Mouse (Mus musculus) CH12.LX (cell line): ENCODE data around the gene Dalrd3. TPM values are rescaled to one million over a fixed set of nuclear protein-coding genes. Genes with fewer than 3 reads are reported as not detected.
"Not testable (repeated sequence)": the region's sequence is repeated elsewhere in the genome, so short reads cannot be mapped to it uniquely, and the experiment has no call there.

ENCODE experiments used
- DNase-seq: peaks from one replicate; pipeline ENCODE4 v3.0.0-alpha.2; 2013; ENCODE audit errors: extremely low read depth
- H3K27ac ChIP-seq: 2 replicates; pipeline ENCODE4 v1.5.1; 2012; ENCODE audit warnings: low read depth, mild to moderate bottlenecking, control low read depth, moderate library complexity; ENCODE audit not compliant: insufficient read depth
- H3K27me3 ChIP-seq: replicated peaks from 2 replicates; pipeline ENCODE3; 2012; ENCODE audit warnings: inconsistent platforms
- H3K36me3 ChIP-seq, 2 experiments: replicated peaks in 1 of 2; 2 replicates each; pipeline versions ENCODE3 to v1.6.1; 2012; ENCODE audit warnings: inconsistent platforms in 1 of 2, low read length in 1 of 2, mild to moderate bottlenecking in 1 of 2, mixed read lengths in 1 of 2, moderate library complexity in 1 of 2; ENCODE audit not compliant: control insufficient read depth in 1 of 2, insufficient read depth in 1 of 2
- H3K4me1 ChIP-seq, 2 experiments: 2 replicates each; pipeline ENCODE4 v1.6.1; 2012; ENCODE audit warnings: inconsistent platforms in 1 of 2, moderate library complexity in 1 of 2; ENCODE audit not compliant: insufficient read depth in 2 of 2, control insufficient read depth in 1 of 2
- H3K4me2 ChIP-seq: 2 replicates; pipeline ENCODE4 v1.6.1; 2012; ENCODE audit warnings: low read depth, mild to moderate bottlenecking, control low read depth; ENCODE audit not compliant: poor library complexity, insufficient read depth, severe bottlenecking
- H3K4me3 ChIP-seq, 3 experiments: fragments of 150-350 bp in 1 of 3; sonication (generic) in 1 of 3; replicated peaks in 1 of 3; 2 replicates each; pipeline versions ENCODE3 to v1.5.1; 2011 to 2012; ENCODE audit warnings: low read depth in 2 of 3, low read length in 2 of 3, mild to moderate bottlenecking in 2 of 3, moderate library complexity in 2 of 3, control low read depth in 1 of 3, improper control_type of control experiment in 1 of 3, inconsistent platforms in 1 of 3, mixed read lengths in 1 of 3; ENCODE audit not compliant: poor library complexity in 1 of 3
- H3K79me2 ChIP-seq: replicated peaks from 2 replicates; pipeline ENCODE4 v1.6.1; 2012; ENCODE audit warnings: mild to moderate bottlenecking, moderate library complexity; ENCODE audit not compliant: control insufficient read depth, poor library complexity, insufficient read depth, severe bottlenecking; ENCODE audit errors: extremely low read depth
- H3K9ac ChIP-seq: 2 replicates; pipeline ENCODE4 v1.6.1; 2012; ENCODE audit warnings: low read depth, mild to moderate bottlenecking, control low read depth, moderate library complexity; ENCODE audit not compliant: insufficient read depth
- H3K9me3 ChIP-seq: replicated peaks from 2 replicates; pipeline ENCODE3; 2012; ENCODE audit warnings: low read length, inconsistent platforms, mixed read lengths
- E2F4 ChIP-seq: IDR thresholded peaks from 2 replicates; pipeline ENCODE4 v1.6.1; 2011; ENCODE audit warnings: low read depth, low read length, improper control_type of control experiment; ENCODE audit not compliant: insufficient replicate concordance
- EP300 ChIP-seq: IDR thresholded peaks from 2 replicates; pipeline ENCODE4 v1.6.1; 2011; ENCODE audit warnings: low read length, improper control_type of control experiment
- IRF4 ChIP-seq: IDR thresholded peaks from 2 replicates; pipeline ENCODE4 v1.6.1; 2014; ENCODE audit warnings: low read depth, mild to moderate bottlenecking, inconsistent platforms, low read length, improper control_type of control experiment
- JUN ChIP-seq: IDR thresholded peaks from 2 replicates; pipeline ENCODE4 v1.6.1; 2011; ENCODE audit warnings: low read depth, mild to moderate bottlenecking, low read length, improper control_type of control experiment, moderate library complexity; ENCODE audit not compliant: insufficient read depth
- KAT2A ChIP-seq: IDR thresholded peaks from 2 replicates; pipeline ENCODE4 v1.6.1; 2012; ENCODE audit warnings: low read length, improper control_type of control experiment, inconsistent platforms; ENCODE audit not compliant: insufficient replicate concordance
- MAZ ChIP-seq: IDR thresholded peaks from 2 replicates; pipeline ENCODE4 v1.6.1; 2012; ENCODE audit warnings: low read depth, mild to moderate bottlenecking, inconsistent platforms, low read length, improper control_type of control experiment, moderate library complexity
- MXI1 ChIP-seq: IDR thresholded peaks from 2 replicates; pipeline ENCODE4 v1.6.1; 2011; ENCODE audit warnings: mild to moderate bottlenecking, low read depth, low read length, improper control_type of control experiment
- NELFE ChIP-seq: IDR thresholded peaks from 2 replicates; pipeline ENCODE4 v1.6.1; 2011; ENCODE audit warnings: low read depth, low read length, improper control_type of control experiment
- PAX5 ChIP-seq: IDR thresholded peaks from 2 replicates; pipeline ENCODE4 v1.6.1; 2012; ENCODE audit warnings: low read length, inconsistent platforms, mixed read lengths
- POLR2A ChIP-seq: IDR thresholded peaks from 2 replicates; pipeline ENCODE4 v1.6.1; 2011; ENCODE audit warnings: low read depth, mild to moderate bottlenecking, improper control_type of control experiment, low read length
- POLR2AphosphoS2 ChIP-seq: IDR thresholded peaks from 2 replicates; pipeline ENCODE4 v1.6.1; 2011; ENCODE audit warnings: low read depth, low read length, improper control_type of control experiment
- RCOR1 ChIP-seq: conservative IDR thresholded peaks from 2 replicates; pipeline ENCODE4 v1.6.1; 2012; ENCODE audit warnings: low read depth, mild to moderate bottlenecking, inconsistent platforms, low read length, improper control_type of control experiment
- SIN3A ChIP-seq: IDR thresholded peaks from 2 replicates; pipeline ENCODE4 v1.6.1; 2012; ENCODE audit warnings: low read length, improper control_type of control experiment, inconsistent platforms
- SMC3 ChIP-seq: IDR thresholded peaks from 2 replicates; pipeline ENCODE4 v1.6.1; 2011; ENCODE audit warnings: low read depth, low read length, improper control_type of control experiment
- TBP ChIP-seq: conservative IDR thresholded peaks from 2 replicates; pipeline ENCODE4 v1.6.1; 2011; ENCODE audit warnings: low read depth, low read length, improper control_type of control experiment
- USF2 ChIP-seq: conservative IDR thresholded peaks from 2 replicates; pipeline ENCODE4 v1.6.1; 2011; ENCODE audit warnings: low read depth, low read length, improper control_type of control experiment
- ZC3H11A ChIP-seq: IDR thresholded peaks from 2 replicates; pipeline ENCODE4 v1.6.1; 2012; ENCODE audit warnings: low read depth, mild to moderate bottlenecking, inconsistent platforms, low read length, improper control_type of control experiment
- ZMIZ1 ChIP-seq: IDR thresholded peaks from 2 replicates; pipeline ENCODE4 v1.6.1; 2012; ENCODE audit warnings: low read depth, mild to moderate bottlenecking, inconsistent platforms, low read length, improper control_type of control experiment
- ZNF384 ChIP-seq: IDR thresholded peaks from 2 replicates; pipeline ENCODE4 v1.6.1; 2012; ENCODE audit warnings: low read depth, low read length, improper control_type of control experiment, inconsistent platforms
- dilution Hi-C: fragments of 300-500 bp; cut with MboI; formaldehyde crosslinking; loops from 2 replicates; pipeline ENCODE4 v1.14.3; 2020; ENCODE audit warnings: low sequenced_read_pairs; ENCODE audit not compliant: extremely low pct_unique_long_range_greater_than_20kb, extremely low pct_ligation_motif_present
- in situ Hi-C: fragments of 300-500 bp; cut with MboI; formaldehyde crosslinking; loops from 3 replicates; pipeline ENCODE4 v1.14.3; 2019; ENCODE audit warnings: low sequenced_read_pairs, low pct_ligation_motif_present, low pct_unique_long_range_greater_than_20kb, mixed read lengths
- polyA plus RNA-seq: library from polyadenylated mRNA; unstranded; fragments of >175 nt; gene quantifications from 2 replicates; pipeline ENCODE4 v1.2.1, GENCODE M21; 2012; ENCODE audit warnings: low read depth; ENCODE audit not compliant: insufficient read length
- total RNA-seq, 2 experiments: library from RNA; depleted of rRNA; stranded (reverse); fragments of 300-350 nt in 1 of 2; fragments of >200 nt in 1 of 2; gene quantifications; 2 replicates each; pipeline ENCODE4 v1.2.3; 2012 to 2014

Gene Dalrd3
- total and polyA plus RNA-seq, 3 experiments, result 52.6 to 114 (median 110) TPM

GRCm38 (mm10) chr9:108599021-108599566 is 29.4 kb downstream of the Dalrd3 start:
- no peaks in the 10 kb centered on the region for H3K27me3 ChIP-seq
- TF ChIP-seq TBP (peak; percentile 78; the same call in 1 of the 2 replicates), IRF4 (no peak)
- no peak overlapping the region for H3K9ac ChIP-seq
- H3K27ac ChIP-seq, result no peak overlapping the region
- no peaks in the 10 kb centered on the region for H3K79me2 ChIP-seq
- H3K9me3 ChIP-seq, result no peaks in the 10 kb centered on the region
- H3K4me2 ChIP-seq, result no peak overlapping the region
- in situ Hi-C loops, result no loop called here
- dilution Hi-C loops, result no loop called here
- no peak for DNase-seq
- H3K36me3 ChIP-seq, result peaks cover 9 to 35% of the 10 kb centered on the region in 2 experiments
- peaks cover 0 to 19% of the 10 kb centered on the region in 2 experiments; a peak in 2 of 4 replicates for H3K4me1 ChIP-seq
- H3K4me3 ChIP-seq, result no peak overlapping the region

GRCm38 (mm10) chr9:108600011-108600410 is 30.3 kb downstream of the Dalrd3 start:
- H3K27me3 ChIP-seq, result no peaks in the 10 kb centered on the region
- peaks cover 16 to 34% of the 10 kb centered on the region in 2 experiments for H3K36me3 ChIP-seq
- no peak overlapping the region for H3K9ac ChIP-seq
- H3K4me1 ChIP-seq, result peaks cover 0 to 14% of the 10 kb centered on the region in 2 experiments; a peak in 2 of 4 replicates
- dilution Hi-C loops (no loop called here), in situ Hi-C loops (no loop called here)
- H3K27ac ChIP-seq, result no peak overlapping the region
- TF ChIP-seq E2F4, result no peak
- TF ChIP-seq JUN, result no peak
- no peak for TF ChIP-seq RCOR1
- TF ChIP-seq SIN3A, result no peak
- no peak for TF ChIP-seq PAX5
- TF ChIP-seq NELFE, result no peak
- no peak overlapping the region for H3K4me3 ChIP-seq
- H3K4me2 ChIP-seq, result no peak overlapping the region
- no peak for DNase-seq
- H3K79me2 ChIP-seq, result no peaks in the 10 kb centered on the region
- no peaks in the 10 kb centered on the region for H3K9me3 ChIP-seq

GRCm38 (mm10) chr9:108601986-108602385 is 32.3 kb downstream of the Dalrd3 start:
- no peak for TF ChIP-seq ZMIZ1
- TF ChIP-seq NELFE, result no peak
- TF ChIP-seq POLR2AphosphoS2, result no peak
- TF ChIP-seq EP300, result no peak
- no peak for TF ChIP-seq MXI1
- TF ChIP-seq KAT2A, result no peak
- TF ChIP-seq SIN3A, result no peak
- no peak for TF ChIP-seq POLR2A
- no peak for TF ChIP-seq IRF4
- TF ChIP-seq ZNF384, result no peak
- TF ChIP-seq SMC3, result no peak
- TF ChIP-seq USF2, result no peak
- TF ChIP-seq MAZ, result no peak
- no peak for TF ChIP-seq ZC3H11A
- Histone ChIP-seq H3K36me3 (peaks cover 29 to 47% of the 10 kb centered on the region in 2 experiments), H3K27me3 (no peaks in the 10 kb centered on the region), H3K27ac (no peak overlapping the region), H3K4me2 (no peak overlapping the region), H3K9ac (no peak overlapping the region), H3K4me1 (0 out of 4 replicates have a peak, but pooled peaks cover 0 to 3% of the 10 kb centered on the region in 2 experiments), H3K9me3 (no peaks in the 10 kb centered on the region), H3K79me2 (no peaks in the 10 kb centered on the region), H3K4me3 (no peak overlapping the region)
- dilution Hi-C loops (no loop called here), in situ Hi-C loops (no loop called here)
- DNase-seq, result no peak

DNA sequence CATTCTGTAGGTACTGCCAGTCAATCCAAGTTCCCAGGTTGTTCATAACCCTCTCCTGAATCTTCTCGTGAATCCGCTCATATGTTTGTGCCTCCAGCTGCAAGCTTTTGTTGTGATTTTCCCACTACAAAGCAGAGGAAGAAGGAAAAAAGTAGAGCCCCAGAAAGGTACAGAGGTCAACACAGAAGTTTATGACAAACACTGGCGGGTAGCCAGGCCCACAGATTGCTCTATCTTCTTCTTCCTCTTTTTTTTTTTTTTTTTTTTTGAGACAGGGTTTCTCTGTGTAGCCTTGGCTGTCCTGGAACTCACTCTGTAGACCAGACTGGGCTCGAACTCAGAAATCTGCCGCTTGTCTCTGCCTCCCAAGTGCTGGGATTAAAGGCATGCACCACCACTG is 38.2 kb downstream of the Dalrd3 start:
- DNase-seq, H3K27ac ChIP-seq, H3K4me1 ChIP-seq, H3K4me2 ChIP-seq, H3K9me3 ChIP-seq, in situ Hi-C loops, dilution Hi-C loops, H3K79me2 ChIP-seq, H3K27me3 ChIP-seq, H3K9ac ChIP-seq, H3K4me3 ChIP-seq: not testable (repeated sequence)
- peaks cover 68 to 89% of the 10 kb centered on the region in 2 experiments for H3K36me3 ChIP-seq
